Mouse (Mus musculus) gastrocnemius, postnatal 25 days (tissue): Measurements from ENCODE around the gene Pld3. TPM values are rescaled to one million over a fixed set of nuclear protein-coding genes. Genes with fewer than 3 reads are reported as not detected.

Experiments
- DNase-seq: peaks from one replicate; pipeline ENCODE4 v3.0.0; 2022
- total RNA-seq, 2 experiments: library from RNA; stranded (reverse); gene quantifications; 1 replicate in 1 of 2; 2 replicates in 1 of 2; pipeline ENCODE4 v1.2.3; 2021

The Pld3 gene
- total RNA-seq, 2 experiments from 2014 or later = 14.9 to 15.0 TPM

GRCm38 (mm10) chr7:27486770-27487697 lies 66.0 kb downstream of the Pld3 start, which contains the start of gene Sertad1:
Gene Sertad1 (plus strand): TSS chr7:27486910.
- peak; percentile 100 for DNase-seq

GRCm38 (mm10) chr7:27486102-27486769 lies 66.8 kb downstream of the Pld3 start:
- no peak for DNase-seq

- no peak for DNase-seq
Measured at GRCm38 (mm10) chr7:27483860-27484259, 69.2 kb downstream of the Pld3 start.

Other genes starting within 250 kb of the Pld3 start
- 10 to 100 TPM; 69.4 to 77.8 TPM for gene Ltbp4, start 215.5 kb downstream of the Pld3 start, total RNA-seq
- 1 to 10 TPM in 1 of 2 experiments, under 1 TPM in 1; 1.00 to 3.1 TPM for gene Shkbp1, start 197.2 kb downstream of the Pld3 start, total RNA-seq
- not detected for gene Gm20479, start 195.8 kb downstream of the Pld3 start, total RNA-seq
- under 1 TPM in 1 of 2 experiments, not detected in 1; 0.05 TPM for gene Sptbn4, start 105.5 kb downstream of the Pld3 start, total RNA-seq
- 10 to 100 TPM; 11.0 to 17.2 TPM for gene Blvrb, start 105.2 kb downstream of the Pld3 start, total RNA-seq
- gene Sertad3, start 79.5 kb downstream of the Pld3 start, total RNA-seq = 1 to 10 TPM; 3.8 to 7.3 TPM
- 1 to 10 TPM; 6.8 to 7.5 TPM for gene Sertad1, start 66.3 kb downstream of the Pld3 start, total RNA-seq
- gene Prx, start 53.9 kb downstream of the Pld3 start, total RNA-seq = 10 to 100 TPM; 11.6 to 13.0 TPM
- gene Hipk4, start 30.0 kb downstream of the Pld3 start, total RNA-seq = under 1 TPM; 0.13 to 0.18 TPM
- 100 to 1,000 TPM in 1 of 2 experiments, 10 to 100 TPM in 1; 88.3 to 110 TPM for gene 2310022A10Rik, start within 50 bp of the Pld3 start, total RNA-seq
- gene Akt2, start 38.3 kb upstream of the Pld3 start, total RNA-seq = 100 to 1,000 TPM; 135 to 147 TPM
- not detected for gene Ttc9b, start 100.7 kb upstream of the Pld3 start, total RNA-seq
- 10 to 100 TPM; 27.7 to 28.1 TPM for gene Map3k10, start 121.4 kb upstream of the Pld3 start, total RNA-seq
- gene Zfp607b, start 136.1 kb upstream of the Pld3 start, total RNA-seq = under 1 TPM; 0.49 to 0.75 TPM
- 1 to 10 TPM; 5.0 to 6.2 TPM for gene Zfp60, start 178.2 kb upstream of the Pld3 start, total RNA-seq